Mouse (Mus musculus): ENCODE results near the gene Lect2.

Gene Lect2

DNA sequence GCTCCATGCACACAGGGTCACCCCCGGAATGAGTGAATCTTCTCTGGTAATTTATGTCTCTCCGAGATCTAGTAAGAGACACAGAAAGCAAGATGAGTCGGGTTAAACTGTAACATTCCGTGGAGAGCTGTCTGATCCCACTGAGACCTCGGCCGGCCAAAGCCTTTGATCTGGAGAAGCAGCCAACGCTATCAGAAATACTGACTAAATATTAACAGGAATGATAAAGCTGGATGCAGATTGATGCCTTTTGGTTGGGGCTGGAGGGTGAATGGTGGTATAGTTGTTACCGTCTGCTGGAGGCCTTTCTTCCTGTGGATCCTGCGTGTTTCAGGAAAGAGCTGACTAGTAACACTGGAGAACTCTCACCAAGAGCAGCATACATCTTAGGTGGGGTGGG, at the start of gene Lect2:
Gene Lect2, minus strand, starts transcription at position 102 of the 400 bp plus-strand sequence.
- DNase-seq, result no peak

DNA sequence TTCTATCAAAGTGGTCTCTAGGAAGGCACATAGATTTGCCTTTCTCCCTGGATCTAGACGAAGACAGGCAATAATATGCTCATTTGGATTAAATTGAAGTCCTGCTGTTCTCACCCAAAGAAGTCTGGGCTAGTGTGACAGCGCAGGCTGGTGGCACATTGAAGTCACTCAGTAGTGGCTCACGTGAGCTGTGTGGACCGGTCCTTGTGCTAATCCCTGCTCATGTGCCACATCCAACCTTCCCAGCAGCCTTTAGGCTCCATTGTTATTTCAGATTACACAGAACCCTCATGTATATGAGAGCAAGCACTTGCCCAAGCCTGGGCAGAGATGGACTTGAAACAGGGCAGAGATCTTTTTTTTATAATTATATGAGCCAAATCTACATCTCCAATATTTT, 49.0 kb upstream of the Lect2 start:
- no peak for DNase-seq

DNA sequence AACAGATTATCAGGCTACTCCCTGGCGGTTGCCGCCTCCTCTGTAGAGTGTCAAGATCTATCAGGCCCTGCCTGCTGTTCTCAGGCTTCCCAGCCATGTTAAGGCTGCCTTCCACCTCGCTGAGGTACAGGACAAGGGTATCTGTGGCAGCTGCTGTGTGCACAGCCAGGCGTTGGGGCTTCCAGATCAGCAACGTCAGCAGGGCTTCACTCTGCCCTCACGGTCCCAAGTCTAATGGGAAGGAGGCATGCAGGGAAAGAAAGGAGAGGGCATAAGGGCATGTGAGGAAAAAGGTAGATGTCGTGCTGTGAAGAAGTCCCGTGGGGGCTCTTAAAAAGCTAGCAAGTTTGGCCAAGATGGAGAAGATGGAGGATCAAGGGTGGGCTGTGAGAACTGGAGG, 46.9 kb upstream of the Lect2 start:
- DNase-seq, result no peak

DNA sequence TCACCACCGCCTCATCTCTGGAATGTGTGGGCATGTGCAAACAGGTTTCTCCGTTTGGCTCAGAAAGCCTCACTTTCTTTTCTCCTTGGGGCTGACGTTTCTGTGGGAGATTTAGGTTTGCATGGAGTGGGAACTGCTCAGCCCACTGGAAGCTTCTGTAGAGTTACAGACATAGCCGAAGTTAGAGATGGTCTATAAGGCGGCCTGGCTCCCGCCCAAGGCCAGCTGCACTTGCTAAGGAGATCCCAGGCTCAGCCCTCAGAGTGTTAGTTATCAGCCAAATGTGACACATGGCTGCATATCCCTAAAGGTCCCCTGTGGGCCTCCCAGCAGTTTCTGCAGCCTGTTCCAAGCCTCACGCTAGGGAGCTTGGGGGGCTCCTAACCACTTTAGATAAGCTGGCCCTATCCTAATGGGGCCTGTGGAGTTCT, 45.7 kb upstream of the Lect2 start:
- DNase-seq, result no peak

DNA sequence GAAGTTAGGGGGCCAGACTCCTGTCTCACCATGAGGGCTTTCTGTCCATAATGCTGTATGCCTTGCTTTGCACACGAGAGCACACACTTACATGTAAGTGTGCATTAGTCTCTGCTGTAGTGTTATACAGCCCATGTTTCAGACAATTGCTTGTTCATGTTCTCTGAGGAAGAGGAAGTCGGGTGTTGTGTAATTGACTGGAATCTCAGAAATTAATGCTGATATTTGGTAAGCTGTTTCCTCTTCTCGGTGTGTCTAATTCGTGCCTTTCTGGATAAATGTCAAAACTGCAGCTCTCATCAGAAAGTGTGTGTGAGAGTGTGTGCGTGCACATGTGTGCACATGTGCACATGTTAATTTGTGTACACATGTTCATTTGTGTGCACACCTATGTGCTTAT, 44.9 kb upstream of the Lect2 start:
- no peak for DNase-seq

DNA sequence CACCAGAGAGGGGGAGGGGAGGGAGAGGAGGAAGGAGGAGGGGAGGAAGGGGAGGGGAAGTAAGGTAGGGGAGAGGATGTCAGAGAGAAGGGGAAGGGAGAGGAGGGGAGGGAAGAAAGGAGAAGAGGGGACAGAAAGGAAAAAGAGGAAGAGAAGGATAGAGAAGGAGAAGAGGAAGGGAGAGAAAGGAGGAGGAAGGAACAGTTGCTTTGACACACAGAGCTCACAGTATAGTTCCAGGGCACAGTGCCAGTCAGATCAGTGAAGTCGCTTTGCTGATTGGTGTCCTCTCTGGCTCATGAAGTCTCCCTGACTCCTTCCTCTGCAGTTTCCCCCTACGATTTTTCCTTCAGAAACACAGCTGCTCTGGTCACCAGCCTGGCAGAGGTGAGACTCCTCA, 43.6 kb upstream of the Lect2 start:
- DNase-seq, result no peak

DNA sequence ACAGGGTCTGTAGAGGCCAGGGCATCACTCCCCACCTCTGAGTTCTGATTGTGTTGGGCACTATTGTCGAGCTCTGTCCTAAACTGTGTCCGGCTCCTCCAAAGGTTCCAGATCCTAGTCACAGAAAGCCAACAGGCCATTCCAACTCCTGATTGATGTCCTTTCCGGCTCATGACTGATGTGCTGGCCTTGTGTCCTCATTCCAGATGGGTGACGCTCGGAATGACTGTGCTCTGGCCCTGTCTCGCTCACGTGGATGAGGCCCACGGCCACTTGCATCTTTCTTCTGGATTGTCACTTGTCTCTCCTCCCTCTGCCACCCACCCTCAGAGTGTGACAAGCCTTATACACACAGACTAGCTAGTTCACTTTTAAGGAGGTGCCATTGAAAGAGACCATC, 42.9 kb upstream of the Lect2 start:
- no peak for DNase-seq

DNA sequence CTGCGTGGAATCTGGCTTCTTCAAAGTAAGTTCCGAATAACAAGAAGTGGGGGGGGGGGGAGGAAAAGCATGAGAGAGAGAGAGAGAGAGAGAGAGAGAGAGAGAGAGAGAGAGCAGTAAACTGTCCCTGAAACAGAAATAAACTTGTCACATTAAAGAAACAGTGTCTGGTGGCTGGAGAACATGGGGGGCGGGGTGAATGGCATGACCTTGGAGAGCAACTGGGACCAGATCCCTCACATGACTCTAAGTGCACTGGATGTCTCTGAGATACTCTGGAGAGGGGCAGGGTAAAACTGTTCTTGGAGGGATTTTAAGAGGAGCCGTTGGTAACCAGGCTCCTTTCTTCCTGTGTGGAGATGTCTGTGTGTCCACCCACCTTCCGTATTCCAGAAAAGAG, 41.9 kb upstream of the Lect2 start:
- DNase-seq, result no peak

DNA sequence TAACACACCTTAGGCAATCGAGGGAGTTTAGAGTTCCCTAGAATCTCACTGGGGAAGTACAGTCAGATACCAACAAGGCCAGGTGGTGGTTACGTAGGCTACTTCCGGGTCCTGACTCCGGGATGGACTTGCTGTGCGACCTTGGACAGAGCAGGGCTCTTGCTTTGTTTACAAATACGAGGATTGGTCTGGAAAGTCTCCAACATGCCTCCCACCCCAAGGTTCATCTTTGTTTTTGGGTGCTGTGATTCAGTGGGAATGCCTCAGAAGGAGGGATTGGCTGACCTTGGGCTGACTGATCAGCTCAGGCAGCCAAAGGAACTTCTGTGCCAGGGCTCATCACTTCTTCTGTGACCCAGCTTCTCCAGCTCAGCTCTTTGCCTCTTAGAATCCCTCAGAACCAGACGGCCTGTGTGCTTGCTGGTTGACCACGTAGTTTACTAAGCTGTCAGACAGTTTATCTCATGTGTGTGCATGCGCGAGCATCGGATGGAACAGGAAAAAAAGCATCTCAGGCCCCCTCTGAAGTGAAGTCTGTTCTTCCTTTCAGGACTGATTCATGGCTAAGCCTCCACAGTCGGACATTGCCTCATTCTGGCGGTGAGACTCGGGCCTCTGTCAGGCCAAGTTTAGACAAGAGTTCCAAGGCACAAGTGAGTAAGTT, 40.3 kb upstream of the Lect2 start:
- DNase-seq, result no peak

DNA sequence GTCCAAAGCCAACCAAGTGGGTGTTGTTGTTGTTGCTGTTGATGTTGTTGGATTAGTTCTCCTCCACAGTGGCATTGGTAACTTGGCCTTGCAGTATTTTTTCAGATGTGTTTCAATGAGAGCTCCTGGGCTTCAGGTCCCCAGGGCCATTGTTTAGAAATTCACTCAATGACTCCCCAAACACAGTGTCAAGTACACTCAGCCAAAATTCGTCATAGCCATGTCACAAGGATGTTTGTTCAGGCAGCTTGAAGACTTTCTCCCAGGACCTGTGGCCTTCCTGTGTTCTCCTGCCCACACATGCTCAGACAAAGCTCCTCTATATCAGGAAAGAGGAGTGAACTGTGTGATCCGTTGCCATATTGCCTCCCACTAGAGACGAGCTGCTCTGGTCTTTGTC, 37.7 kb upstream of the Lect2 start:
- DNase-seq, result no peak

DNA sequence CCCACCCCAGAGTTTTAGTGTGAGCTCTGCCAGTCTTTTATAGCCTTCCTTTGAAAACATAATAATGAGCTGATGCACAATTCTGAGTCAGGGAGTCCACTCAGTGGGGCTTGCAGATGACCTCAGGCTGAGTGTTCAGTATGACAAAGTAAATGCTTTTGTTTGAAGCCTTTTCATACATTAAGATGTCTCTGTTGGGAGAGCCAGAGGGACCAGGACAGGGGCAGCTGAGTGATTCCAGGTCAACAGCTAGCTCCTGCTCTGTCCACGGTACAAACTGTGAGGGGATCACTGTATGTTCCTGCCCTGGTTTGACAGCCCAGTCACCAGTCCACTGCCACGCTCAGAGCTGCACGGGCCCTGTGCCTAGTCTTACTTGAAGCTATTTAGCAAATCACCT, 34.4 kb upstream of the Lect2 start:
- no peak for DNase-seq

DNA sequence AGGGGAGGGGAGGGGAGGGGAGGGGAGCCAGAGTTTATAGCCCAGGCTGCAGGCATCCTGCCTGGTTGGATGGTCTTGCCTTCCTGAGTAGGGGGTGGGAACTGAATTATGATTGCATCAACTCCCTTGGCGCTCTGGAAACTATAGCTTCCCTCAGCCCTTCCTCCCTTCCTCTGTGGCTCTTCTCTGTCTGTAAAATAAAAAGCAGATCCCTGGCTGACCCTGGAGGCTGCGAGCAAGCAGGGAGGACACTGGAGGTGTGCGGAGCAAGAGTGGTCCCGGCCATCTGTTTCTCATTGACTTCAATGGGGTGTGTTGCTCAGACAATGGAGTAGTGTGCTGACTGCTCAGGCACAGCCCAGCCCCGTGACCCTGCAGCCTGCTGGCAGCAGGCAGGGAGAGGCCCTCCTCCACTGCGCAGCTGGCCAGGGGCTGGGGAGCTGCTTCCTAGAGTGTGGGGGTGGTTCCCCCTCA, 33.7 kb upstream of the Lect2 start:
- DNase-seq, result no peak

DNA sequence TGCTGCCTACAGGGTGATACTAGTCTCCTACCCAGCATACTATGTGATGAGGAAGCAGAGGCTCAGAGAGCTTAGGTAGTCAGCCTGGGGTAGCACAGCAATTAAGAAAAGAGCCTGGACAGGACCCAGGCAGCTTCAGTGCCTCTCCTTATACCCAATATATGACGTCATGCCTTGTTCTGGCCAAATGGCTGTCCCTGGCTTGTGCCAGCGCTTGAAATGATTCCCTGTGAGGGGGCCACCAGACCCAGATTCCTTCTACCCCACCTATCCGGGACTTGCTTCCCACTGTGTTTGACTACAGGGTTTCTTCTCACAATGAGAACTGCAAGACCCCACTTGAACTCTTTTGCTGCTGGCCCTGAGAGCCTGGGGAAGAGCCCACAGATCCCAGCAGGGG, 33.2 kb upstream of the Lect2 start:
- DNase-seq, result no peak

DNA sequence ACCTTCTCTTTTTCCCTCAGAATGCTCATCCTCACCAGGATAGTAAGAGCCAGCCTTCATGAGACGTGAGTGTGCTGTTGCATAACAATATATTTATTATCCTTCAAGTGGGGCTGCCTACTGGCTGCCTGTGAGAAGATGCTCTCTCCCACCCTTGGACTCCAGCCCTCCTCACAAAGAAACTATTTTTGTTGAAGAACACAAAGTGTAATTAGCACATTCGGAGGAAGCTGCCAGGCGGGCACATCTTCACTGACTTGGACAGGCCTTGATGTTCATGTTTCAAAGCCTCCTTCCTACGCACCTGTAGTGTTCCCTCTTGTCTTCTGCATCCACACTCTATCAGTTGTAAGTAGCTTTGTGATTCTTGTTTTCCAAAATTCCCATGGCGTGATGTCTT, 32.1 kb upstream of the Lect2 start:
- no peak for DNase-seq

DNA sequence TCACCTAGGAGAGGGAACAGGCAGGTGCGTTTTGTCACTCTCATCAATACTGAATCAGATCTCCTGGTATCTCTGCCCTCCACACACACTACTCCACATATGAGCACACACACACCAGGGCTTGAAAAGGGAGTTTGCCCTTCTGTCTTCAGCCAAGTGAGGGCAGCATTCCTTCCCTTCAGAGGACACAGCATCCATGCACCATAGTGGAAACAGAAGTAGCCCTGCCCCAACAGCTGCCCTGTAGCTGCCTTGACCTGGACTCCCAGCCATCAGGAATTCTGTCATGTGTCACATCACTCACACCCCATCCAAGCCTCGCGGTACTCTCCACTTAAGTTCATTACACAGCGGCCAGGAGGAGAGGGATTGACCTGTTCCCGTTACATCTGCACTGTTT, 29.8 kb upstream of the Lect2 start:
- no peak for DNase-seq

DNA sequence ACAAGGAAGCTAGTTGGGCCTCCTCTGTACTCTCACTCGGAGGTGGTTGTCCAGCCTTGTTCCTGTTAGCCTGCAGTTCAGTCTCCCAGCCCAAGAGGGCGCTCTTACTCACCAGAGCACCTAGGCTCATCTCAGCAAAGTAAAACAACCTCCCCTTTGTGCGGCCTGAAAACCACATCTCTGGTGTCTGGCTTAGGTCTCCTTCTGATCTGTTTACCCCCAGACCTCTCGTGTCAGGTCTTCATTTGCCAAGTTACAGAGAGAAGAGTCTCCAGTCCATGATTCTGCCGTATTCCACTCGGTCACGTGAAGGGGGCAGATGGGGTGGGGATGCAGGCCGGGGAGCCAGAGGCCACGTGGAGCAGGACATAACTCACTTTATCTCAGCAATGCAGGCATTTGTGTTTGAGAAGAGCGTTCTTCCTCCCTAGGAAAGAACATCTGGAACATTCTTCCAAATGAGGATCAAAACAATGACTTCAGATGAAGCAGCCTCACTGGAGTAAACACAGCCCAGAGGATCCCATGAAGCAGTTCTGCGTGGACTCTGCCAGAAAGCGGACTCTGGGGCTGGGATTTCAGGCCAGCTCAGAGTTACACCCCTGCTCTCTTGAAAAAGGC, 27.5 kb upstream of the Lect2 start:
- DNase-seq, result peak; percentile 49 to 54

DNA sequence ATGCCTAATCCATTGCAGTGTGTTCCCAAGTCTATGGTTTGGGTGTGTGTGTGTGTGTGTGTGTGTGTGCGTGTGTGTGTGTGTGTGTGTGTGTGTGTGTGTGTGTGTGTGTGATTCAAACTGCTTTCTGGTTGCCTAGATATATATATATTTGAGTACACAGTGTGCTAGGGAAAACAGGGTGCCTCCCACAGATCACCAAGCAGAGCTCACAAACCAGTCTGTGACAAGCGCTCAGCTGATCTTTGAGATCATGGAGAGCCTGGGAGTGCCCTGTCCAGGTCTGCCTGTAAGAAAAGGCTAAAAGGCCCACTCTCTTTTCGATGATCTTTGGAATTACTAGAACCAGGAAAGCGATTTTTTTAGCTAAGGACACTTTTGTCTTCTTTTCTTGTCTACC, 26.8 kb upstream of the Lect2 start:
- DNase-seq, result no peak

DNA sequence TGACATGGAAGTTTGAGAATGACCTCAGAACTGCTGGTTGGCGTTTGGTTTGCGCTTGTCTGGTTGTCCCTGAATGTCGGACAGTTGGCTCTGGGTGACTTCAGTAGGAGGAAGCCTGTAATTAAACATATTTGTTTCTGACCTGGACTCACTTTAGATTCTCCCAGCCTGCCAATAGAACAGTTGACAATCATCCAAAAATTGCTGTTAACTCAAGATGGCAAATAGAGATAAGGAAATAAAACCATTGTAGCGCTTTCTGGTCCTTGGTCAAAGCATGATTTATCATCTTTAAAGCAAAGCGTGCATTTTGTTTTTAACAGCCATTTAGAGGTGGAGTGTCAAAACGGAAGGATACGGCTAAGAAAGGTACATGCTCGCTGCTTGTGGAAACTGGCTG, 23.3 kb upstream of the Lect2 start:
- DNase-seq, result no peak

DNA sequence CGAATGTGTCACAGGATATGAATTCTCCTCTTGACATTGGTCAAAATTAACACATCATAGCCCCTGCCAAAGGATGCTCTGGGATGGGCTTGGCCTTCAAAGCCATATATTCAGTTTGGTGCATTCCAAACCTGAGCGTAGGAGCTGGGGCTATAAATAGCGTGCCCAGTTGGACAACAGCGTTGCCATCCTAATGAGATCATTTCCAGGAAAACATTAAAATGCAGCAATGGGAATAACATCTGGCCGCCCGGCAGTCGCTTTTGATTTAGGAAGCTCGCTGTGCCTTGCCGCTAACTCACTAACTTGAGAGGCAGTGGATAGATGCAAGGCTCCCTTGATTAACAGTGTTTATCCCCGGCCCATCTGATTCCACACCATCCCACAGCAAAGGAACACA, 18.0 kb upstream of the Lect2 start:
- no peak for DNase-seq

DNA sequence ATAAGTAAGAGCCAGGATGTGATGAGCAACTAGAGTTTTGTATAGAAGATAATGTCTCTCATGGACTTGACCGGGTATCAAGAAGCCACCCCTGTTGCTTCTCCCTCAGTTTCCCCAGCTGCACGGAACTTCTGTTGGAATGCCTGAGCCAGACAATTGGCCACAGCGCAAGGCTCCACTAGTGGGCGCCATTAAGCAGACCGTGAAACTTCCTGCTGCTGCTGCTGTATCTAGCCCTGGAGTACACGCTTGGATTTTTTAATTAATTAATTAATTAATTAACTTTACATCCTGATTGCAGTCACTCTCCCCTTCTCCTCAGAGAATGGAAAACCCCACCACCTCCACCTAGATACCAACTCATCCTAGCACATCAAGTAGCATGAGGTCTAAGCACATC, 14.8 kb upstream of the Lect2 start:
- DNase-seq, result peak; percentile 20 to 27

DNA sequence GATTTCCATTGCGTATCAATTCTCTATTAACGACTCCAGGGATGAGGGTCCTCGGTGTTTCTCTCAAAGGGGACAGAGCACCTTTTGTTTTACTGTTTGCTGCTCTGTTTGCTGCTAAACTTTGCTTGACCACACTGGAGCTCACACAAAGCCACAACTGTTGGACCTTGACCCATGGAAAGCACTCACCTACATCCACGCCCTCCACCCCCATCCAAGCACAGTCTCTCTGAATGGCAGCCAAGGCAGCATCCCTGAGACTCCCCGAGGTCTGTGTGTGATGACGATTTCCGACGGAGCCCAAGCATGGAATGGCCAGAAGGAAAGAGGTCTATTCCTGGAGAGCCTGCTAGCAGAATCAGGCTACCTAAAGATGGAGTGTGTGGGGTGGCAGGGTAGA, 12.8 kb upstream of the Lect2 start:
- no peak for DNase-seq

DNA sequence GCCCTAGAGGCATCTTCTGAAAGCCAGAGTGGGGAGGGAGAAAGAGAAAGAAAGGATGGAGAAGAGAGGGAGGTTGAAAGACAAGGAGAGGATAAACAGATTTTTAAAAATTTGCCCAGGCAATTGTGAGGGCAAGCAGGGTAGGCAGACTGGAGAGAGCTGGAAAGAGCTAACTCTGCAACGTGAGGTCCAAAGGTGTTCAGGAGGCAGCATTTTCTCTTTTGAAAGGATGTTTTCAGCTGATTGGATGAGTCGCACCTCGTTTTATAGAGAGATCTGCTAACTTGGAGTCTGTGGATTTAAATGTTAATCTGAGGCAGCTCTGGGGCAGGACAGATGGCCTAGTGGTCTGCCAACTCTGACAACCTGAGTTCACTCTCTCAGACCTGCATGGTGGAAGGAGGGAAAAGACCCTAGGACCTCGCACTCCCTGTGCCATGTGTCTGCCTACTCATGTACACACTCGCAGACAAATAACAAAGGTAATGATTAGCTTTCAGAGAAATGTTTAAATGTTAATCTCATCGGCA, 11.6 kb upstream of the Lect2 start:
- DNase-seq, result no peak

DNA sequence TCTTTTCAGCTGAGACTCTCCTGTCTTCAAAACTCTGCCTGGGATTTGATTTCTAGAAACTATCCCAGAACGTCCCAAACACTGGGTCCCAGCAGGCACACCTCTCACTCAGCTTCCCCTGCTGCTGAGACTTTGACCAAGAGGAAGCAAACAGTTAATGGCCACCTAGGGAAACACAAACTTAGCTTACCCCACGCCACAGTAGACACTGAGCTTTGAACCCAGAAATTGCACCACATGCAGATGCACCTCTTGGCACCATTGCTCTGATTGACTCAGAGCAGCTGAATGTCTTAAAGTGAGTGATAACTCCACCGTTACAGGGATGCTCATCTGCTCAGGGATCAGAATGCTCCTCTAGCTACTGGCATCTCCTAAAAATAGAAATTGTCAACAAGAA, 10.5 kb upstream of the Lect2 start:
- no peak for DNase-seq

DNA sequence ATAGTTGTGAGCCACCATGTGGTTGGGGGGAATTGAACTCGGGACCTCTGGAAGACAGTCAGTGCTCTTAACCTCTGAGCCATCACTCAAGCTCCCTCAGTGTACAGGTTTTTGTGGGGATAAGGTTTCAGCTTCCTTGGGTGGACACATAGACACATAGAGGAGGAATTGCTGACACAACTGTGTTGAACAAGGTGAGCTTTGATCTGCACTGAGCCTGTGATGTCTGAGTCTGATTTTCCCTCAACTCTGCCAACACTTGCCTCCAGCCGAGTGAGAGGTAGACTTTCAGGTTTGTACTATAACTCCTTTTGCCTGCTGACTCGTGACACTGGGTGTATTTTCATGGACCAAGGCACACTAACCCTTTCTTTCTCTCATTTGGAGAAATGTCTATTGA, 8.4 kb upstream of the Lect2 start:
- no peak for DNase-seq

DNA sequence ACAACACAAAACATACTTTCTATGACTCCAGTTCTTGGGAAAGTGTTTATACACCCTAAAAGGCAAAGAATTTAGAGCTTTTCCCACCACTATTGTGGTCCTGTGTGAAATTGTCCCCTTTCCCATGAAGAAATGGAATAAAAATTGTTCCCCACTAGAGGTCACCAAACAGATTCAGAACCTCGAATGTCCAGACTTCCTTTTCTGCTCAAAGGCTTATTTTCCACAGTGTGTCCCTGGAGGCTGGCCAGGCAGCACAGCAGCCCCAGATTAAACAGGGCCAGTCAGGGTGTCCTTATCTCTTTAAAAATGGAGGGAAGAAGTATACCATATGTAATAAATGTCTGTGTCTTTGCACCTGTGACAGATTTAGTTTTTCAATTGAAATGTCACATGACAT, 7.7 kb upstream of the Lect2 start:
- DNase-seq, result peak; percentile 18
